Mouse (Mus musculus) megakaryocyte, adult 5-6 weeks (primary cell): ENCODE measurements around the gene Mgat4c. TPM values are rescaled to one million over a fixed set of nuclear protein-coding genes. Genes with fewer than 3 reads are reported as not detected.
"Not testable (repeated sequence)": the region's sequence is repeated elsewhere in the genome, so short reads cannot be mapped to it uniquely, and the experiment has no call there.

Source experiments
- ATAC-seq: 2 replicates; pipeline ENCODE4 v1.8.0; 2016; ENCODE audit warnings: mild to moderate bottlenecking, inconsistent platforms; ENCODE audit not compliant: poor library complexity, severe bottlenecking
- total RNA-seq, 2 experiments: library from RNA; stranded (forward) in 1 of 2; stranded (reverse) in 1 of 2; fragments of 153-499, 151-499 nt in 1 of 2; fragments of 221-1000, 200-1000 nt in 1 of 2; gene quantifications; 2 replicates each; pipeline versions ENCODE4 v1.2.3 to v1.2.4; 2015 to 2017

The Mgat4c gene
- total RNA-seq, 2 experiments from 2014 or later = not detected

DNA sequence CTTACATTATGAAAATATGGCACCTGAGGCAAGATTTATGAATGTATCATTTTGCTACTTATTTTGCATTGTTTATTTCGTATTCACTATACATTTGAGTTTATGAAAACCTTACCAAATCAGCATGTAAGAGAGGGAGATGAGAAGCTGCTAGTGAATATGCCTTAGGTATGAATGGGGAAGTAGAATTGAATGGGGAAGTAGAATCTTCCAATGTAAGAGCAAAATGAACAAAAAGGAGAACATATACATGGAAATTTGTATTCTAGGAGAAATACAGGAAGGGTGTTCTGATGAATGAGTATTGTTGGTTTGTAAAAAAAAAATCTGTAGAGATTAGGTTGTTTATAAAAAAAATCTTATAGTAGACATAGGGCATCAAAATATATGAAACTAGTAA, 441.9 kb downstream of the Mgat4c start:
- peak; percentile 38; the same call in 1 of the 2 replicates for ATAC-seq

DNA sequence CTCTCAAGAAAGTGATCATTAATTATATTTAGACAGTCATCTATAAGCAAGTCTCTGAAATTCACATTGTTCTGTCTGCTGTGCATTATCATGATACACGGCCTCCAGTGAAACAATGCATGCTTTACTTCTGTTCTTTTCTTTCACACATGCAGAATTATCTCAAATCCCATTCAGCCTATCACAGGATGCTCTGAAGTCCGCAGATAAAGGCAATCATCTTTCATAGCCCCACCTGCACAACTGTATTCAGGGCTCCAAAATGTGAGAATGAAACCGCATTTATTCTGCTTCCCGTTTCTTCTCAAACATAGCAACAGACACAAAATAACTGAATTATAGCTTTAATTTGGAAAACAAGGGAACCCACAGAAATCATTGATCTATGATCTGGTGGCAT, 446.1 kb downstream of the Mgat4c start:
- no peak for ATAC-seq

DNA sequence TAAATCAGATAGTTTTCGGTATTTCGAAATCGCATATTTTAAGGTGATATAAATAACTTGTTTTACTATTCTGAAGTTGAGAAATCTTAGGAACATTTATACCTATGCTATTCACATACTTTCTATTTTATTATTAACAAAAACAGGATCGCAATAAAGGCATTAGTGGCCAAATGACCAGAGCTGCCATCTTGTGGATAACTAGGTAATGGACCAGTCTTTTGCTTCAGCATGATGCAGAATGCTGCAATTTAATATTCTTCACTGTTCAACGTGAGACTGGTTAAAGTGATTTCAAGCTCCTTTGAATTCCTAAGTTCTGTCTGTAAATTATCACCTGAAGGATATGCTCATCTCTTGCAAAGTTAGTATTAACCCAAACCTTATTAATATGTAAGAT, 473.6 kb downstream of the Mgat4c start:
- ATAC-seq = no peak

DNA sequence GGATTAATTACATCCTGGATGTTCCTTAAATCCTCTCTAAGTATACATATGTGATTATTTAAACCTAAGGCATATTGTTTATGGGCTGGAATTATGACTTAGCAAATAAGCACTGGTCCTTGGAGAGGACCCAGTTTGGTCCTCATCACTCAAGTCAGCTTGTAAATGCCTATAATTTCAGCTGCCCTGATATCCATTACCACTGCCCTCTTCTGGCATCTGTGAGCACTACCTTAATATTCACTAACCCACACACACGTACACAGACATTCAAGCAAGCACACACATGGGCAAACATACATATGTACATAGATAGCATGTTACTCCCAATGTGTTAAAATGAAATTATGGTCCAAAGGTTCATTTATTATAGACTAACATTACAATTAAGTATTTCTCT, 474.6 kb downstream of the Mgat4c start:
- no peak for ATAC-seq

DNA sequence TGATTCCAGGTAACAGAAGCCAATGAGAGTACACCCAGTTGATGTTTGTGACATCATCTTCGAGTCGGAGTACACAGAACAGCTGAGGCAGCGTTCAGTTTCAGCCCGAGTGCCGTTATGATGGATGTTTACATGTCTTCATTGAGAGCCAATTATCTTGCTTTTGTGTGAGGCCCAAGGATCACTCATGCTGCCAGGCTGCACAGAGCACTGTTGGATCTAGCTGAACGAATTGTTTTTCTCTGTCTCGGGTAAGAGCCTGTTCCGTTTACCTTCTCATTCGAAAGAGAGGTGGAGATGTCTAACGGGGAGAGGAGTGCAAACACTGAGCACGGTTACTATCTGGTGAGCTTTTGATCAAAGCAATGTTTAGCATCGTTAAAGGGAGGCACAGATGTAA, 477.5 kb downstream of the Mgat4c start:
- no peak for ATAC-seq

DNA sequence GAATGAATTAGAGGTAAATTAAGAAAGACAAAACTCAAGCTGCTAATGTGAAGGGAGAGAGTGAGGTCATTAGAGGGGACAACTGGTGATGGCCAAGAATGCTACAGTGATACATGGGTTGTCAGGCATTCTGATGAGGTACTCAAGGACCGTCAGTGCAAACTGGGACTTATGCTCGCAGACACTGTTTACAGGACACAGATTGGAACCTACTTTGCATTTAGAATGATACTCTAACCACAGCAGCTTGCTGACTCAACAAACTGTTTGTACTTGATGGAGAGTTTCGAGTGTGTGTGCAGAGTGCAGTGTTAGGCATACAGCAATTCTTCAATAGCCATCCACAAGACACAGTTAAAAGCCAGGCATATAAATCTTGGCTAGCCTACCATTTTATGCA, 503.4 kb downstream of the Mgat4c start:
- ATAC-seq = no peak

DNA sequence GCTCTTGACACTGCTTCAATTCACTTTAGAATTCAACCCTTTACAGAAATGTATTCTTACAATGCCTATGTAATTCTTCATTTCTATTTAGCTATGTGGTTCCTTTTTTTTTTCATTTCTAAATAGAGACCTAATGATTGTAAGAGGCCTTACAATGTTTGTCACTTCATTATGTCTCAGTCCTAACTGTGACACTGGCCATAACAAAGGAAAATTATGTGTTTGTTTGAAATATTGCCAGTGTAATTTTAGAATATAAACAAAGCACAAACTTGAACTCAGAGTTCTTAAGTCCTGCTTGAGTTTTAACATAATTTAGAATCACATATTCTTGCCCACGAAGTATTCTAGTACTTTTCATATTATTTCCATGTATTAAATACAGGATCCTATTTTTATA, 510.4 kb downstream of the Mgat4c start:
- ATAC-seq = no peak

DNA sequence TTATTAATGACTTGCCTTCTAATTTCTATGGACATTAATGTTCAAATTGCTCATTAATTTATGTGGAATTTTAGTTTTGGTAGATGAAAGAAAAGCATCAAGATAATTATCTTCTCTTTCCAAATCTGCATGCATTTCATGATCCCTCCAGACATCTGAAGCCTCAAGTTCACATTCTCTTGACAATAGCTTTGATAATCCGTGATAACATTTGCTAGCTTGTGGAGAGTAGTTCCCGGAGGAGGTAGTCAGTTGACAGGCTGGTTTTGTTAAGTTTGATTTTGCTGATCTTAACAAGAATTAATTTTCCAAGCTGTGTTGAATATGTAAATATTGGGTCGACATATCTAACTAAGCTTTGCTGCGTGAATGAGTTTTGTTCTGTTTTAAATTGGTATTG, 515.6 kb downstream of the Mgat4c start:
- ATAC-seq = no peak

DNA sequence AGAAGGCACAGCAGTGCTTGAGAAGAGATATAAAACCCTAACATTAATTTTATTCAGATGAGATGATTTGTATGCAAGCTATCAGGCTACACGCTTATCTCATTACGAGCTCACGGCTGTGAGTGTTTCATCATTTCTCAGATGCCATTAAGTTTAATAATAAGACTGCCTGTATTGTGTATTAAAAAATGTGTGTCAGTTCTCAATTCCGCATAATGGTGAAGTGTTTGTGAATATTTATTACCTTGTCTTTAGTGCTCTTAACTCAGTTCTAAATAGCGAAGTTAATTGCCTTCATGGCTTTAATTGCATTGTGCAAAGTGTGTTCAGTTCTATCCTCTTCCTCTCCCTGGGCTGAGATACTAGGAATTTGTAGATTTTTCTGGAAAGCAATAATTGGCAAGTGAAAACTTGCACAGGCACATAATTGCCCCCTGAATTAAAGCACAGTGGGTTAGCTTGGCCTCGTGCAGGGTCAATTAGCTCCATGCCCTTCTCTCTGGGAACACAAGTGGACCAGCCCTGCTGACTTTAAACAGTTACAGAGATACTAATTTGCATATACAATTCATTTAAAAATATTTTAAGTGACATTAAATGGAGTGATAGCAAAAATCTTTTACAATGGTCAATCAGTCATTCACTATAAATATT, 557.4 kb downstream of the Mgat4c start:
- ATAC-seq = no peak

DNA sequence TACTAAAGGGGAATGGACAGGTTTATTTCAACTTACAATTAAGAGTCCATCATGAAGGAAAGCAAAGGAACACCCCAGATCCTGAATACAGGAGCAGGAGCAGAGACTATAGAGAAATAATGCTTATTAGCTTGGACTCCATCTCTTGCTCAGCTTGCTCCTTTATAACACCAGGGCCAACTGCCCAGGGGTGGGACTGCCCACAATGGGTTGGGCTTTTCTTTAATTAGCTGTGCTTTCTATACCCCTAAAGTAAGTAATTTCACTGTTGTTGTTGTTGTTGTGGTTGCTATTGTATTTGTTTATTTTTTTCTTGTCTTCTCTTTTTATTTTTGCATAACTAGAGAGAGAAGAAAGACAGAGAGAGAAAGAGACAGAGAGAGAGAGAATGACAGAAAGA, 562.6 kb downstream of the Mgat4c start:
- no peak for ATAC-seq

DNA sequence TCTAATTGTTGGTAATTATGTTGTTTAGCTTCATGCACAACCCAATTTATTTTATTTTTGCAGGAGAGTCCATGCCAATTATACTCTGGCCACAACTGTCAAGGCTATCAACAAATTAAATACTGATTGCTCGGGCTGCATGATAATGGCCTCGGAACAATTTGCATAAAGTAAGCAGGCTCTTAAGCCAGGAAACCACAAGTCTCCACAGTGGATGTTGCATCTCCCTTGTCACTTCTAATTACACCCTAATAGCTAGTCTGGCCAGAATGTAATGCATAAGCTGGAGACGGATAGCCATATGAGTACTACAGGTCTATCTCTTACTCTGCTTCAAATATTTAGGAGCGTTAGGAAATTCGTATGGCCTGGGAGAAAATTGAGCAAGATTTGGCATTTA, 563.3 kb downstream of the Mgat4c start:
- ATAC-seq = no peak

DNA sequence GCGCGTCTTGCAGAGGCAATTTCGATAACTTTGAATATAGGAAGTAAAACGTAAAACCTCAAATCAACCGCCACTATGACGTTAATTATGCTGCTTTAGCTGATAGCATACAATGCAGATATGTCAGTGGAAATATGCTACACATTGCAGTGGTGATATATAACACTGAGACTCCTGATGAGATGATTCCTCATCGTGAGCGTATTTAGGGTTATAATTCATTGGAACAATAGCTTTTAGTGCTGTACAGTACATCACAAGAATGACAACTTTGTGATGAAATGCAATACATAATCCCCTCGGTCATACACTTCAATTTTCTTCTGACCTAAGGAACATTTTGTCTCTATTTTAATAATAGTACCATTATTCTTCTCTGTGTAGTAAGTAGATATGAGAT, 564.0 kb downstream of the Mgat4c start:
- no peak for ATAC-seq

DNA sequence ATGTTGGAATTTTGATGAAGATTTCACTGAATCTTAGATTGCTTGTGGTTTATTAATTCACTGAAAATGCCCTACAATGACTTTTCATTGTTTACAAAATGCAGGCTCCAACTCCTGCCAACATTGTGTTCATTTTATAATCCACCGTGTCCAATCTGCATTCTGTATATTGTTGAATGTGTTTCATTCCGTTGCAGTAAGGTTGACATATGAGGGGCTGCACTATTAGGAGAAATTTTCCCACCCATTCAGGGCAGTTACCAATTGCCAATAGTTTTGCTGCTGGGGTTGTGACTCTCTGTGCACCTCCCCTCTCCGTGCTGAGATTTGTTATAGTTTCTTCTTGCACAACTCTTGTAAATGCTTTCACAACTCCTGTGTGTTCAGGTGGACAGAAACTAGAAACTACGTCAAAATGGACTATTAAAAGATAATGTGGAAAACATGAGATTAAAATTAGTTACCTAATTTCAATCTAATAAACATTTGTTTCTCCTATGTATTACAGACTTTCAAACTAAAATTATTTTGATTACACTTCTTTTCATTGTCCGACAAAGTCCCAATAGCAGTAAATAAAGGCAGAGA, 627.7 kb downstream of the Mgat4c start:
- ATAC-seq = no peak

DNA sequence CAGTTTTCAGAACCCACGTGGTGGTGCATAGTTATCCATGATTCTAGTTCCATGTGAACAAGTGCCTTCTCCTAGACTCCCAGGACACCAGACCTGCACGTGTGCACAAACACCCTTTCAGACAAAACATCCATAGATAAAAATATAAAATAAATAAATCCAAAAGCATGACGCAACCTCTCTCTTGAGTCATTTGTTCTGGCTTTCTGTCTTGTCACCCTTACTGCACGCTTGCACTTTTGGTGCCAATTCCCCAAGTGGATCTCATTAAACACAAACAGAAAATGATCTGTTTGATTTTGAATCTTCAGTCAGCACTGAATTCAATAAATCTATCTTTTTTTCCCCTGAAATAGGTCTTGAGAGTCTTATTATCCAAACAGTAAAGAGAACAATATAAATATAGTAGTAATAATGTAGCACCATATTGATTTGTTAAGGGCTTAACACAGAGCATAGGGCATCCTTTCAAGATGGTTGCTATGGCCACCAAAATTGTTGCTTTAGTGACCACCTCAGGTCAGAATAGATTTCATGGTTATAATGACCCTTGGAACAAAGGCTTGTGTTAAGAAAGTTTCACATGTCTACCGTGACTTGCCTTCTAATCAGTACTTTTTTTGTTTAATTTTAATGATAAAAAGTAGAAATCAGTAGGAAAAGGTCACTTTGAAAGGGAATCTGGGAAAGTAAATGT, 684.5 kb downstream of the Mgat4c start:
- ATAC-seq = no peak

DNA sequence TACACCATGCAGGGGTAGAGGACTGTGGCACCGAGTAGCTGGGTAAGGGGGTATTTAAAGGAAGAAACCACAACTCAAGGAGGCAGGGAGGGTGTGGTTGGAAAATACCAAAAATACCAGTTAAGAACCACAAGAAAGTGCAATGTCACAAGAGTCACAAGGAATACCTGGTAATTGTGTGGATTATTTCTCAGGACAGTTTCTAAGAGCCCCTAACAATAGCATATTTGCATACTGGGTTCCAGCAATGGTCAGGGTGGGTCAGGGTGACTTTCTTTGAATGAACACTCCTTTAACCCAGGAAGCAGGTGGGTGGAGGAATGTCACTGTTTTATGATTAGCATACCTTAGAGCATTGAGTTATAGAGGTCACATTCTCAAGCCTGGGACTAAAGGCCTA, 689.3 kb downstream of the Mgat4c start:
- ATAC-seq = no peak

DNA sequence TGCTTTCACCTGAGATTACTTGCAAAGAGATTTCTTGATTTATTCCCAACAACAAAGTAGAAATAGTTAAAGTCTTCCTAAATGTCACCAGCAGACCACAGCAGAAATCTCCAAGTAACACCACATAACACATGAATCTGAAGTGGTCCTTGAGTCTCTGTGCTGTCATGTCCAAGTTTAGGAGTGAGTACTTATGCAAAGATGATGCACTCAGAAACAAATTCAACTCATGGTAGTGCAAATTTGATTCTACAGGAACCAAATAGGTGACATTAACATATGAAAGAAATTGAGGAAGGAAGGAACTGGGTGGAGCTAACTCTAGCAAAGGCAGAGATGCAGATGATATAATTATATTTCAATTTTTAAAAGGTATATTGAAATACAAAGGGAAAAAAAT, 690.8 kb downstream of the Mgat4c start:
- ATAC-seq = no peak

DNA sequence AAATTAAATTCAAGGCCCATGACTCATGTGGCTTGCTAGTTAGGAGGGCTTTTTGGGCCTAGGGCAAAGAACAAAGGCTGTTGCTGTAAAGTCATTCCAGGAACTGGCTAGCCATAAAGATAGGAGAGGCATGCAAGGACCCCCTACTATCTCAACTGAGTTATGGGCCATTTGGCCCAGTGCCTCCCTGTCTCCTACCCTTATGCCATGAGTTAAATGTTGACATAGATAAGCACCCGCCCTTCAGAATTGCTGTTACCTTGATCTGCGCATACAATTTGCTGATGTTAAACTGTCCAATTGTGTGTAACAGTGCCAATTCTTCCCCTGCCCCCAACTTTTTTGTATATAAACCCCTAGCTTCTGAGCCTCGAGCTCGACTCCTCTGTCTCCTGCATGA, 692.8 kb downstream of the Mgat4c start:
- no peak for ATAC-seq

DNA sequence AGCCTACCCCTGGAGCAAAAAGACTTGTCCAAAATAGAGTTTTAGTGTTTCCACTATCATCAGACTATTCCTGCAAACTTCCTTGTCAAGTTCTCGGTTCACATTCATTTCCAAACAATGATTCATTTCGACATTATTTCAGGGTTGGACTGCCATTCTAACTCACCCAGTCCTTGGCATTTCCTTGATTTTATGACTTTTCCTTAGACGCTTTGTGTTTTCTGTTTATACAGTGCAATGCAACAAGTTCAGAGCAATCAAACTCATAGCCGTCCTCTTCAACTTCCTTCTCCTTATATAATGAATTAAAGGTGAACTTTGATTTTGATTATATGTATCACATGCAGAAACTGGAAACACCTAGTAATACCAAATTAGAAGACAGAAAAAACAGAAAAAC, 696.1 kb downstream of the Mgat4c start:
- no peak for ATAC-seq

DNA sequence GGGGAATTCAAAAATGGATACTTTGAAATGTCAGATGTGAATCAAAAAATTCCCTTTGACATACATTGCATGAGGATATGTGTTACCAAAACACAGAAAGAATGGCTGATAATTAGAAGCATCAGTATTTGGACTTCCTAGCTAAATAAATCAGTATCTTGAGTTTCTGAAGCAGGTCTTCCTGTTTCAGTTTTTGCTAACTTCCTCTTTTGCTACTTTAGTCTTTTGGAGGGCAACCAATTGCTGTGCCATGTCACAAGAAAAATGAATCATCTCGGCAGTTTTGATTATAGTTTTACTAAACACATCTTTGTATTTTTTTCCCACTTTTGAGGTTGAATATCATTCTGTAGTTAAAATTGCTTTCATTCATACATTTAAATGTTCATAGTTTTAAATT, 707.9 kb downstream of the Mgat4c start:
- ATAC-seq = peak; percentile 80

DNA sequence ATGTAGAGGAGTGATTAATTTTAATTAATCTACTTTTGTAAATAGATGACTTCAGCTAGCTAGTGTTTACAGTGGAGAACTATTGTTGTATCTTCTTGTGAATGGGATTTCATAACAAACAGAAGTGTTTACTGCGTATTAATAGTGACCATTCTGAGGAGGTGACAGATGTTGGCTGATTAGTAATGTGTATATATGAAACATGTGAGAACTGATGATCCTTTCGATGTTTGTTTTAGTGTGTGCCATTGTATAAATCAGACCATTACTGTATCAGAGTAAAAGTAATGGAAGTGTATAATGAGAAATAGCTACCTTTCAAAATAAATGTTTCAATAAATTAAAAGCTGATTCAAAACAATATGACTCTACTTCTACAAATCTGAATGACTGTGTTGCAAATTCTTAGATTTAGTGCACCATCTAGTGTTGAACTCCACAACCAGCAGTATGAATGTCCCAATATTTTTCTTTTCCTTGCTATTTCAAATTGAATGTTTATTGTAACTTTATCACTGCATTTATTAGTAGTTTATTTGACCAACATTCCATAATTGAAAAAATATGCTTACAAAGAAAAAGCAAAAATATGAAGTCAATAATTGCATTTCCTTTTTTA, 736.5 kb downstream of the Mgat4c start:
- ATAC-seq = no peak

DNA sequence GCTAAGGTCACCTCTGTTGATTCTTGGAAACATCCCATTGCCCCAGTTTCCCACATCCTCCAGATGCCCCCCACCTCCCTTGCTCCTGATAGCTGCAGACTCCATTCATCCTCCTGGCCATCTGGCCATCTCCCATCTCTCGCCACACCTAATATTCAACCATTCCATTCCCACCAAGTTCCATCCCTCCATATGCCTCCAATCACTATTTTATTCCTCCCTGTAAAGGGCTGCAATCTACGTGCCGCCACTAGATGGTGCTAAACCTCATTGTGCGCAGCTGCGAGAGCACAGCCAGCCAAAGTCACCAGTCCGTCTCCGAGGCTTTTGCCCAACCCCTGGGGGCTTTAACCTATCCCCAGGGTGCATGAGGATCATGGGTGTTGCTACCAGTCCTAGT, 753.8 kb downstream of the Mgat4c start:
- peak; percentile 62; the same call in 1 of the 2 replicates for ATAC-seq

DNA sequence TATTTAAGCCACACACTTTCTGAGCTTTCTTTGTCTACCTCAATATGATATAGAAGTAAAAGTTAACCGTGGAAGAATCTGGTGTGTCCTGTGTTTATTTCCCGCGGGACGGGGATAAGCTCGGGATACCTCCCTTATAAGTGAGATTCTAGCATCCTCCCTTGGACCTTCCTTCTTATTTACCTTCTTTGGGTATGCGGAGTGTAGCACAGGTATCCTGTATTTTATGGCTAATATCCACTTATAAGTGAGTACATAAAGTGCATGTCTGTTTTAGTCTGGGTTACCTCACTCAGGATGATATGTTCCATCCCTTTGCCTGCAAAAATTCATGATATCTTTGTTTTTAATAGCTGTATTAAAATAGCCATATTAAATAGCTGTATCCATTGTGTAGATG, 754.2 kb downstream of the Mgat4c start:
- ATAC-seq = not testable (repeated sequence)
